Mouse (Mus musculus) heart, embryonic 14.5 days (tissue): ENCODE results near the gene Ankrd12. TPM values are rescaled to one million over a fixed set of nuclear protein-coding genes. Genes with fewer than 3 reads are reported as not detected.
A peak's percentile ranks its signal among the peaks of the same experiment; 100 is the strongest.

Source experiments
- ATAC-seq: fragments of 200-750 bp; cut with Nextera tagmentation; 2 replicates; pipeline ENCODE4 v1.8.0; 2017; ENCODE audit warnings: low read depth, moderate TSS enrichment; ENCODE audit not compliant: insufficient number of reproducible peaks, insufficient read depth, low FRiP score
- H3K27ac ChIP-seq, 2 experiments: fragments of 200-500 bp in 1 of 2; fragments of 300-500 bp in 1 of 2; sonication (generic) in 1 of 2; replicated peaks in 1 of 2; 2 replicates each; pipeline ENCODE4 v1.5.1; 2012 to 2014; ENCODE audit warnings: low read depth in 2 of 2, low read length in 2 of 2, control low read depth in 1 of 2, mild to moderate bottlenecking in 1 of 2, mixed read lengths in 1 of 2; ENCODE audit not compliant: control insufficient read depth in 1 of 2, insufficient read depth in 1 of 2
- H3K27me3 ChIP-seq: fragments of 300-500 bp; sonication (generic); 2 replicates; pipeline ENCODE4 v1.6.1; 2014; ENCODE audit warnings: mild to moderate bottlenecking, low read length, control low read depth; ENCODE audit not compliant: control insufficient read depth, insufficient read depth
- H3K36me3 ChIP-seq: fragments of 300-500 bp; sonication (generic); 2 replicates; pipeline ENCODE4 v1.6.1; 2014; ENCODE audit warnings: mild to moderate bottlenecking, control low read depth, low read length, mixed read lengths; ENCODE audit not compliant: control insufficient read depth, insufficient read depth
- H3K4me1 ChIP-seq, 2 experiments: fragments of 200-500 bp in 1 of 2; fragments of 300-500 bp in 1 of 2; sonication (generic) in 1 of 2; 2 replicates each; pipeline ENCODE4 v1.6.1; 2012 to 2014; ENCODE audit warnings: low read length in 2 of 2, control low read depth in 1 of 2, mixed read lengths in 1 of 2; ENCODE audit not compliant: control insufficient read depth in 2 of 2, insufficient read depth in 2 of 2
- H3K4me2 ChIP-seq: fragments of 300-500 bp; sonication (generic); 2 replicates; pipeline ENCODE4 v1.6.1; 2014; ENCODE audit warnings: mild to moderate bottlenecking, low read length
- H3K4me3 ChIP-seq, 2 experiments: fragments of 200-500 bp in 1 of 2; fragments of 300-500 bp in 1 of 2; sonication (generic) in 1 of 2; 2 replicates each; pipeline ENCODE4 v1.5.1; 2012 to 2014; ENCODE audit warnings: low read length in 2 of 2, mild to moderate bottlenecking in 2 of 2, control low read depth in 1 of 2, low read depth in 1 of 2, moderate library complexity in 1 of 2; ENCODE audit not compliant: control insufficient read depth in 1 of 2, insufficient read depth in 1 of 2
- H3K9ac ChIP-seq: fragments of 300-500 bp; sonication (generic); 2 replicates; pipeline ENCODE4 v1.6.1; 2014; ENCODE audit warnings: mild to moderate bottlenecking, low read length
- H3K9me3 ChIP-seq: fragments of 300-500 bp; sonication (generic); 2 replicates; pipeline ENCODE4 v1.6.1; 2016; ENCODE audit warnings: low read length, control low read depth; ENCODE audit not compliant: control insufficient read depth
- WGBS: fragments of 180-500 bp; shearing (Covaris S2); extraction: QIAGEN DNeasy Blood & Tissue Kit; methylation state at CpG from one replicate; pipeline ENCODE4 v1.1.7; 2014; 5-methylcytosine and 5-hydroxymethylcytosine counted together
- polyA plus RNA-seq: library from polyadenylated mRNA; unstranded; fragments of >200 nt; fragmentation: Nextera tagmentation; extraction: Ambion mirVana; gene quantifications from 2 replicates; pipeline ENCODE4 v1.2.1, GENCODE M21; 2014

Ankrd12 gene
- polyA plus RNA-seq, 1 experiment from 2014 or later = 18.4 TPM

DNA sequence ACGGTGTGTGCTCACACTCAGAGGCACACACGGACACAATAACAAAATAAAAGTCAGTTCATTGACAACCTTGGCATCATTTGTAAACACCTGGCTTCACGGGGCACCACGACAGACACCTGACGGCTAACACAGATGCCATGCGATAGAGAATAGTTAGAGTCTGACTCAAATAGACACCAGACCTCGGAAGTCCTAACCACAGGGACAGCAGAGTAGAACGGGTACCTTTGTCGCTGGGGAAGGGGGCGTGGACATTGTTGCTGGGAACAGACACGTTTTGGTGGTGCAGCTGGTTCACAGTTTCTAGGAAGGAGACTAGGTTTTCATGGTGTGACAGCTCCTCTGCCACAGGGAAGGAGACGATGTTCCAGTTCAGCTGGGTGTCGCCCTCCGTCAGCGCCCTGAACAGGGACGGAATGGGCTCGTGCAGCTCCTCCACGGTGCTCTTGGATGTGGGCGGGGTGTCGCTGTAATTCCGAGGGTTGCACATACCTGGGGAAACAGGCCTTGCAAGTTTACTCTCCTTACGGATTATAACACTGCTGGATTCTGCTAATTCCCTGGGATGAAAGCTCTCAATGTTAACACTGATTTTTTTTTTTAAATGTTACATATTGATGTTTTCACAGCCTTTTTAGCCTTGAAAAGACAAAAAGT lies 147.4 kb downstream of the Ankrd12 start:
- peaks cover 0 to 4% of the 10 kb centered on the region in 2 experiments; a peak in 1 of 4 replicates for H3K4me1 ChIP-seq
- peaks cover 75% of the 10 kb centered on the region for H3K36me3 ChIP-seq
- 88% methylated on average over 22 of the region's 22 CpGs for WGBS
- H3K27ac ChIP-seq = no peak overlapping the region
- H3K27me3 ChIP-seq = no peaks in the 10 kb centered on the region
- no peak overlapping the region for H3K4me2 ChIP-seq
- no peak for ATAC-seq
- no peak overlapping the region for H3K4me3 ChIP-seq
- H3K9ac ChIP-seq = no peak overlapping the region
- 0 out of 2 replicates have a peak, but pooled peaks cover 4% of the 10 kb centered on the region for H3K9me3 ChIP-seq

DNA sequence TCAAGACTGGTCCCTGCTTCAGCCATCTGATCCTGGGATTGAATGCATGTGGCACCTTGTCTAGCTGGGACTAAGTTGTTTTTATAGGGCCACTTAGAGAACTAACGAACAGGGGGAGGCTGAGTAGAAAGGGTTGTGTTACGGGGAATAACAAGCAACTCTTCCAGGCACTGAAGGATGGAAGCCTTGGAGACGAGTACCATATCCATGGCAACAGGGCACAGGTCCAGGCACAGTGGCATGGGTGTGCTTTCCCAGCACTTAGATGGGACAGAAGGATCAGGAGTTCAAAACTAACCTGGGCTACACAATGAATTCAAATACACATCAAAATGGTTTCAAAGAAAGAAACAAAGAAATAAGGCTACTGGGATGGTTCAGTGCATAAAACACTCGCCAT lies 149.8 kb downstream of the Ankrd12 start:
- WGBS = 80% methylated on average over 4 of the region's 4 CpGs
- H3K27me3 ChIP-seq = no peaks in the 10 kb centered on the region
- H3K36me3 ChIP-seq = peaks cover 76% of the 10 kb centered on the region
- no peaks in the 10 kb centered on the region for H3K9me3 ChIP-seq
- no peak overlapping the region for H3K4me2 ChIP-seq
- H3K9ac ChIP-seq = no peak overlapping the region
- no peak overlapping the region for H3K27ac ChIP-seq
- H3K4me1 ChIP-seq = peaks cover 0 to 4% of the 10 kb centered on the region in 2 experiments; a peak in 1 of 4 replicates
- H3K4me3 ChIP-seq = no peak overlapping the region
- no peak for ATAC-seq

DNA sequence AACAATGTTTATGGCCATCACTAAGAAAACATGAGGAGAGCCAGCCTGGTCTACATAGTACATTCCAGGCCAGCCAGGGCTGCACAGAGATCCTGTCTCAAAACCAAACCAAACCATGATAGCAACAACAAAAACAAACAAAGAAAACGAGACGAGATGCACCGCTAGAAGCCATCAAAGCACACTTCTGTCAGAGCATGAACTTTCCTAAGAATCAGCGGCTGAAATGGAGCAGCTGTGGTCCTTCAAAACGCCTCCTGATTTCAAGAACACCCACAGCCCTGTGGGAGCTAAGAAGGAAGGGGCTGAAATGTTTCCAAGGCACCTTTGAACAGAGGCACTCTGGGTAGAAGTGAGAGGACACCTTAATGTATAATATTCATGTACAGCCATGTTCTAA lies 152.7 kb downstream of the Ankrd12 start:
- H3K9ac ChIP-seq = no peak overlapping the region
- no peaks in the 10 kb centered on the region for H3K9me3 ChIP-seq
- peaks cover 77% of the 10 kb centered on the region for H3K36me3 ChIP-seq
- H3K4me2 ChIP-seq = no peak overlapping the region
- no peaks in the 10 kb centered on the region for H3K27me3 ChIP-seq
- H3K4me3 ChIP-seq = no peak overlapping the region
- 62% methylated on average over 5 of the region's 5 CpGs for WGBS
- no peaks in the 10 kb centered on the region for H3K4me1 ChIP-seq
- ATAC-seq = no peak
- H3K27ac ChIP-seq = no peak overlapping the region

DNA sequence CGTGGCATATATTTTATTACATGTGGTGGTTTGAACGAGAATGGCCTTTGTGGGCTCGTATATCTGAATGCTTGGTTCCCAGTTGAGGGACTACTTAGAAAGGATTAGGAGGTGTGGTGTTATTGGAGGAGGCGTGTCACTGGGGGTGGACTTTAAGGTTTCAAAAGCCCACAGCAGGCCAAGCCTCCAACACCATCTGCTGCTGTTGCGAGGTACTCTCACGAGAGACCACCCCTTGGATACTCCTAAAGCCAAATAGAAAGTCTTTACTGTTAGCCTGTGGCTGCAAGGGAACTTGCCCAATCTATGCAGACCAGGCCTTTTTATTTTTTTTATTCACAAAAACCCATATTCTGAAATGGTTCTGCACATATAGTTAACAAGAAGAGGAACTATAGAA lies 154.9 kb downstream of the Ankrd12 start:
- H3K9ac ChIP-seq = no peak overlapping the region
- H3K27ac ChIP-seq = no peak overlapping the region
- no peaks in the 10 kb centered on the region for H3K9me3 ChIP-seq
- H3K4me2 ChIP-seq = no peak overlapping the region
- 84% methylated on average over 6 of the region's 6 CpGs for WGBS
- H3K4me3 ChIP-seq = no peak overlapping the region
- H3K4me1 ChIP-seq = no peaks in the 10 kb centered on the region
- no peak for ATAC-seq
- H3K27me3 ChIP-seq = no peaks in the 10 kb centered on the region
- H3K36me3 ChIP-seq = peaks cover 60% of the 10 kb centered on the region

DNA sequence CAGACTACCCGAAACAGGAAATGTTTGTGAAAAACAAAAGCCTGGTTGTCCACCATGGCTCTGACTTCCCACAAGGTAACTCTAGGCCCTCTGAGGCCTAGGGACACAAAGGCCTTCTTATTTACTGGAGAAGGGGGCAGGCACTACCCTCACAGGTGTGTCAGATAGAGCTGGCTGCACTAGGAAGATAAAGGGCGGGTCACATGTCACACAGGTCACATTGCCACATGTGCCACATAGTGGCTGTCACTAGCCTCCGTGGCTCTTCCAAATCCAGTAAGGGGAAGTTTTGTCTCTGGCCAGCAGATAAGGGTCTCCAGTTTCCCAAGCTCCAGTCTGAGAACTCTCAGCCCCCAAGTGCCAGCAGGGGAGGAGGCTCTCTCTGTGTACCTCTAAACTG lies 157.7 kb downstream of the Ankrd12 start:
- WGBS = 45% methylated on average over 3 of the region's 3 CpGs
- Histone ChIP-seq H3K4me1 (peaks cover 6 to 7% of the 10 kb centered on the region in 2 experiments; a peak in 3 of 4 replicates), H3K36me3 (peaks cover 34% of the 10 kb centered on the region), H3K9ac (no peak overlapping the region), H3K4me2 (no peak overlapping the region), H3K9me3 (no peaks in the 10 kb centered on the region), H3K27ac (no peak overlapping the region), H3K27me3 (no peaks in the 10 kb centered on the region), H3K4me3 (no peak overlapping the region)
- no peak for ATAC-seq

DNA sequence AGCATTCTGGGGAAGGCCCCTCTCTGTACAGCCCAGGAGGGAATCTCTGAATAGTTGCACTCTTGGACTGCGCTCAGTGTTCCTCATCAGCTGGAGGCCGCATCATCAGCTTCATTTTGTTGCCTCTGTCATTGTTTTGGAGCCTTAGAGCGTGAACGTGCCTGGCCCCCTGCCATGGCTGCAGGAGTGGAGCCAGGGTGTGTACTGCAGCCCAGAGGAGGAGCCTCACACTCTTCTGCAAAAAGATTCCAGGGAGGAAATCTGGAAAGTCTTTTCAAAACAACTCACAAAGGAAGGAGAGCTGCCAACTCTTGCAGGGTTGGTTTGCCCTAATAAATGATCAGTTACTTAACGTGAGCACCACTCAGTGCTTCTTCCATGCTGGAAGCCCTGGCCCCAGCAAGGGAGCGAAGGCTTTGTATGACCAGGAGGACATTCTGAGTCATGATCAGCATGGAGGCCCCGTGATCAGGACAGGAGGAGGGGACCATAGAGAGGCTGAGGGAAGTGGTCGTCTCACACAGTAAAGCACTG lies 160.7 kb downstream of the Ankrd12 start:
- H3K27ac ChIP-seq = peak overlapping the region; percentile 89 to 98
- H3K27me3 ChIP-seq = no peaks in the 10 kb centered on the region
- H3K9me3 ChIP-seq = no peaks in the 10 kb centered on the region
- 31% methylated on average over 8 of the region's 8 CpGs for WGBS
- H3K4me2 ChIP-seq = peak overlapping the region; percentile 15
- no peak overlapping the region for H3K9ac ChIP-seq
- no peak overlapping the region for H3K4me3 ChIP-seq
- H3K4me1 ChIP-seq = peaks cover 6 to 7% of the 10 kb centered on the region in 2 experiments; a peak in 3 of 4 replicates
- peaks cover 5% of the 10 kb centered on the region for H3K36me3 ChIP-seq
- ATAC-seq = peak; percentile 87
